Mouse (Mus musculus): ENCODE results near the gene Nfe2l2.
"Not testable (repeated sequence)": the region's sequence is repeated elsewhere in the genome, so short reads cannot be mapped to it uniquely, and the experiment has no call there.

The Nfe2l2 gene

GRCm38 (mm10) chr2:75650437-75650836 lies 54.0 kb downstream of the Nfe2l2 start:
- DNase-seq (ENCODE audit: low read depth, low spot score), result no peak

- no peak for DNase-seq (ENCODE audit: low read depth, low spot score)
Observed at GRCm38 (mm10) chr2:75645251-75645650, 59.2 kb downstream of the Nfe2l2 start.

GRCm38 (mm10) chr2:75643950-75644349 lies 60.5 kb downstream of the Nfe2l2 start:
- DNase-seq (ENCODE audit: low read depth, low spot score), result no peak

- DNase-seq (ENCODE audit: low read depth, low spot score), result no peak
Observed at GRCm38 (mm10) chr2:75642795-75643550, 61.5 kb downstream of the Nfe2l2 start.

- DNase-seq (ENCODE audit: low read depth, low spot score), result not testable (repeated sequence)
Observed at GRCm38 (mm10) chr2:75642312-75642711, 62.1 kb downstream of the Nfe2l2 start.

GRCm38 (mm10) chr2:75639535-75639934 lies 64.9 kb downstream of the Nfe2l2 start:
- not testable (repeated sequence) for DNase-seq (ENCODE audit: low read depth, low spot score)

- DNase-seq (ENCODE audit: low read depth, low spot score), result not testable (repeated sequence)
Observed at GRCm38 (mm10) chr2:75637822-75638221, 66.6 kb downstream of the Nfe2l2 start.

GRCm38 (mm10) chr2:75637361-75637760 lies 67.1 kb downstream of the Nfe2l2 start:
- DNase-seq (ENCODE audit: low read depth, low spot score), result no peak

- not testable (repeated sequence) for DNase-seq (ENCODE audit: low read depth, low spot score)
Observed at GRCm38 (mm10) chr2:75637055-75637304, 67.5 kb downstream of the Nfe2l2 start.

- DNase-seq (ENCODE audit: low read depth, low spot score), result no peak
Observed at GRCm38 (mm10) chr2:75636261-75637054, 68.0 kb downstream of the Nfe2l2 start.

- not testable (repeated sequence) for DNase-seq (ENCODE audit: low read depth, low spot score)
Observed at GRCm38 (mm10) chr2:75634431-75634830, 70.0 kb downstream of the Nfe2l2 start.

GRCm38 (mm10) chr2:75633784-75634183 lies 70.7 kb downstream of the Nfe2l2 start:
- no peak for DNase-seq (ENCODE audit: low read depth, low spot score)

GRCm38 (mm10) chr2:75633381-75633780 lies 71.1 kb downstream of the Nfe2l2 start:
- DNase-seq (ENCODE audit: low read depth, low spot score), result no peak

GRCm38 (mm10) chr2:75632721-75633181 lies 71.7 kb downstream of the Nfe2l2 start:
- no peak for DNase-seq (ENCODE audit: low read depth, low spot score)

- no peak for DNase-seq (ENCODE audit: low read depth, low spot score)
Observed at GRCm38 (mm10) chr2:75632043-75632442, 72.4 kb downstream of the Nfe2l2 start.

GRCm38 (mm10) chr2:75631421-75631820 lies 73.0 kb downstream of the Nfe2l2 start:
- no peak for DNase-seq (ENCODE audit: low read depth, low spot score)

GRCm38 (mm10) chr2:75628487-75628886 lies 76.0 kb downstream of the Nfe2l2 start:
- no peak for DNase-seq (ENCODE audit: low read depth, low spot score)

- DNase-seq (ENCODE audit: low read depth, low spot score), result no peak
Observed at GRCm38 (mm10) chr2:75626597-75627440, 77.6 kb downstream of the Nfe2l2 start.
